Mouse (Mus musculus) right cerebral cortex, postnatal 10 days (tissue): ENCODE measurements at regions not wholly inside any gene's neighbourhood (a gene's known extent, or its start where the extent isn't known, plus 50 kb on each side); places are given as distances from the start of the nearest gene placed in this dataset.

Experiments used
- DNase-seq, 2 experiments: peaks; one replicate each; pipeline ENCODE4 v3.0.0; 2021; ENCODE audit warnings: low spot score in 2 of 2

GRCm38 (mm10) chr10:87732658-87733057 lies 125.4 kb upstream of the Igf1 start:
- no peak for DNase-seq

- no peak for DNase-seq
These were observed 124.8 kb upstream of the Igf1 start for GRCm38 (mm10) chr10:87733241-87733640.

- no peak for DNase-seq
These were observed 117.7 kb upstream of the Igf1 start for GRCm38 (mm10) chr10:87740323-87740722.

GRCm38 (mm10) chr10:87742766-87743165 lies 115.3 kb upstream of the Igf1 start:
- no peak for DNase-seq

- DNase-seq: no peak
These were observed 110.1 kb upstream of the Igf1 start for GRCm38 (mm10) chr10:87747846-87748552.

DNA sequence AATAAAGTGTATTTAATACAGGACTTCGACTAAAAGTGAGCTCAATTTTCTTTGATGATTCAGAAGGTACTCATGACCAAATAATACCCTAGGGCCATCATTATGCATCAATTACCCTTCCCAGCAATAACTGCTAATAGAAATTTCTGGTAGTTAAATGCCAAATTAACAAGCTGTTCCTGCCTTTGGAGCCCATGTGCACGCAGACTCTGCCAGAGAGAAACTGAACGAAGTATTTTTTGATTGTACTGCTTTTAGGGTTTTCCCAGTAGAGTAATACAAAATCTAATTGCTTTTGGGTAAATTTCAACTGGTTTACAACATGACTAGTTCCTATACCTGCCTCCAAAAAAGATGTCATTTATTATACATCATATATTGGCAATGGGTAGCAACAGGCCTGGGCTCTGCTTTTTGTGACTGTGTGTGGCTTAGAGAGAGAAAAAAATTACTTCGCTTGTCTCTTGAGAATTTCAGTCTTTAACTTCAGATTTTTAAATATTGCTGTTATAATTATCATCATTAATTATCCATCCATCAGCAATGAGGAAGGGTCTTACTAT lies 109.4 kb upstream of the Igf1 start:
- no peak for DNase-seq

GRCm38 (mm10) chr10:87750321-87750720 lies 107.7 kb upstream of the Igf1 start:
- DNase-seq: no peak

- no peak for DNase-seq
These were observed 107.1 kb upstream of the Igf1 start for GRCm38 (mm10) chr10:87750972-87751371.

DNA sequence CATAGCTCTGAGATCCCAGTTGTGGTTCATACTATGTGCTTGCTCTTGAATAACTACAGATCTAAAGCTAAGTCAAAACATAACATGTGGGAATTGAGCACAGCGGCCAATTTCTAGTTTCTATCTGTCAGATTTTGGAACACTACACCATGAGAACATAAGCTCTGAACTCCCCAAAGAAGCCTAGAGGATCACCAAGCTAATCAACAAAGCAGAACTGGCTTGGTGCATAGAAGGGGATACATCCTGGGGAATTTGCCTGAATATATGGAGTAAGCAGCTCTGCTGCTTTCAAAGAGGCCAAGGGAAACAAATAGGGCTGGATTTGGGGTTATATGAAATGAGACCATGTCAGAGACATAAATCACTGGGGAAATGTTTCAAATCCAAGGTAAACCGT lies 105.9 kb upstream of the Igf1 start:
- no peak for DNase-seq

GRCm38 (mm10) chr10:87753483-87753882 lies 104.6 kb upstream of the Igf1 start:
- no peak for DNase-seq

DNA sequence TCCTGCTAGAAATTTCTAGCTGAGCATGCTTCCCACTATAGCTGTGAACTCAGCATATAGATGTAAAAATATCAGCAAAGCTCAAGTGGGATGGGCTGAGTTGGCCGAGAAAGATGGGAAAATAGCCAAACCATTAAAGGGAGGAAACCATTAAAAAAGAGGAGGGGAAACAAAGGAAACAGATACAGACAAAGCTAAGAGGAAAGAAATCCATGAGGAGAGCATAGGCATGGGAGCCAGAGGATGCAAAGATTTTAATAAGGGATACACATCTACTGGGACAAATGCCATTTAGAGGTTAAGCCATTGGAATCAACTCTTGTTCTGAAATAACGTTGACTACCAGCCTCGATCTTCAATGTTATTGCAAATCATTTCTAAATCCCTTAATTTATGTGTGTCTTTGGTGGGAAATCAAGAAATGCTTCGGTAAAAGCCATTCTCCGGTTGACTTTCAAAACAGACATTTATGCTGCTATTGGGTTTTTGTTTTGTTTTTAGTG lies 96.5 kb upstream of the Igf1 start:
- DNase-seq: no peak

DNA sequence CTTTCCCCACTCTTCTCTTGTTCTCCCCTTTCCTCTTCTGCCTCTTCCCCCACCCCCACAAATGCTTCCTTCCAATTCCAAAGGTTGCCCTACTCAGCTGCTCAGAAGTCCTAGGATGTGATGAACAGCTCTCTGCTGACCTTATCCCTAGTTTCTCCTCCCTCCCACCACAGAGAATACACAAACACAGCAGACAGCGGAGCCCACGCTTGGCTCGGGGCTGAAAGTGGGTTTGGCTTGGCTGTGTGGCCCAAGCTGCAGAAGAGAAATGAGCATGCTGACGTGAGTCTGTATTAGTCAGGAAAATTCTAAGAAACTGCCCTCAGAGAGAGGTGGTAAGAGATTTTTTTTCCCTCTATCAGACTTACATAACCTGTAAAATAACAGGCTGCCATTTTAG lies 70.5 kb upstream of the Igf1 start:
- DNase-seq: peak in 1 of 2 experiments; percentile 20

GRCm38 (mm10) chr10:87792346-87792745 lies 65.7 kb upstream of the Igf1 start:
- DNase-seq: no peak

DNA sequence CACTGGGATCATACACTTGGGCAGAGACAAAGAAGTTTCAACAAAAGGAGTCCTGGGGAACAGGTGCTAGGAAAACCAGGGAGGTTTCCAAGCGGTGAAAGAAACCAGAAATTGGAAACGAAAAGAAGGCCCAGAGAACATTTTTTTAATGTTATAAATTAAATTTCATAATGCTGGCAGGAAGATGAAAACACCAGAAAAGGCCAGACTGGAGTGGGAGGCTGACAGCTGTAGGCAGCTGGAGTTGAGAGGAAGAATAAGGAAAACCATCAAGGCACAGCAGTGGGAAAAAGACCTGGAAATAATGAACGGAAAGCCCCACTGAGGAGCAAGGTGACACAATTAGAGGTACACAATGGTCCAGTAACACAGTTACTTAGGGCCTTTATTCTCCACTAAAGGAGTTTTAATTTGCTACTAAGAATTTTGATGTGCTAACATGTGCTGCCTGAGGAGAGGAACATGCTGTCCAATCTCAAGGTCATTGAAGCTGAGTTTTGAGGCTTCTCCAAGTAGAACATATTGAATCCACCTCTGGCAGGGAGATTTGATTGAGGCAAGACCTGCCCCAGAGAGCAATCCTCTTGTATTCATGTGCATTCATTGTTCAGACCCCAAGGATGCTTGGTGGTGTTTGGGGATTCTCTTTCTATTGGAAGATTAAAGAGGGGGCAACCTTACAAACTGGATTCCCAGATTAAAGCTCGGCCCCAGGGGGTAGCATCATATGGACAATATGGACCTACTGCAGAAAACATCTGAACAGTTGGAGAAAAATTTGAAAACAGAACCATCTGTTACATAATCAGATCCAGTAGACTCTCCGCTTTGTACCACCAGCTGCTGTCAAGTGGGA lies 53.9 kb upstream of the Igf1 start:
- no peak for DNase-seq

DNA sequence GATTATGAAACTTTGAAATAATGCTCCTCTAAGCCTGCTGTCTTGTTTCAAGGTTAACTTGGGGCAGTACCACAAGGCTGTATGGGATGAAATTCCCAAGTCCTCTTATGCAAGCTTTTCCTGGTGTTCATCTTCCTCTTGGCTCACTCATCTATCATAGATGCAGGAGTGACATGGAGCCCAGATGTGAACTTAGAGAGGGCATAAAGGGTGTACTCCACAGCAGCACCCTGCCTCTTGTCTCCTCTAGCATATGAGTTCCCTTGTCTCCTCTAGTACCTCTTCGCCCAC lies 53.3 kb upstream of the Igf1 start:
- no peak for DNase-seq
